Mouse (Mus musculus) hematopoietic stem cell, adult 5-6 weeks (primary cell): ENCODE measurements around the gene Ispd. TPM values are rescaled to one million over a fixed set of nuclear protein-coding genes. Genes with fewer than 3 reads are reported as not detected.

Source experiments
- ATAC-seq, 2 experiments: fragments of 125-278 bp in 1 of 2; replicated peaks in 1 of 2; 2 replicates each; pipeline ENCODE4 v1.8.0; 2016 to 2017; ENCODE audit warnings: inconsistent platforms in 2 of 2, mild to moderate bottlenecking in 2 of 2, moderate number of reproducible peaks in 2 of 2, low read depth in 1 of 2, moderate TSS enrichment in 1 of 2; ENCODE audit not compliant: low FRiP score in 2 of 2, poor library complexity in 2 of 2, severe bottlenecking in 2 of 2, insufficient read depth in 1 of 2, low TSS enrichment in 1 of 2
- total RNA-seq: library from RNA; stranded (forward); fragments of 172-1452, 232-1000 nt; gene quantifications from 2 replicates; pipeline ENCODE4 v1.2.3, GENCODE M21; 2017

Gene Ispd
- total RNA-seq, 1 experiment from 2014 or later: 7.4 TPM

DNA sequence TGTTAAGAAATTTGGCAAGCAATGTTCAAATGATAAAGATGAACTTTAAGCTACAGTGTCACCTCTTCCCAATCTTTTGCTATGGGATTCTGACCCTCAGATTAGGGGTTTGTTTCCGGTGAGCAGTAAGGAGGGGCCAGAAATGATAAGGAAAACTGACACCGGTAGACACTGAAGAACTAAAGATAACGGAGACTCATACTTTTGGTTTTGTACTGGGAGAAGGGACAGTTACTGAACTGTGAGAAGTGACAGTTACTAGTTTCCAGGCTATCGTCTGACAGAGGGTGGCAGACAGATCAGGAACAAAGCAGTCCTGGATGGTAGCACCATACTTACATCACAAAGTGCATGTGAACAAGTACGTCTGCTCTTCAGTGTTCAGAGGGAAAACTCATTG is 55.7 kb downstream of the Ispd start:
- no peak for ATAC-seq

DNA sequence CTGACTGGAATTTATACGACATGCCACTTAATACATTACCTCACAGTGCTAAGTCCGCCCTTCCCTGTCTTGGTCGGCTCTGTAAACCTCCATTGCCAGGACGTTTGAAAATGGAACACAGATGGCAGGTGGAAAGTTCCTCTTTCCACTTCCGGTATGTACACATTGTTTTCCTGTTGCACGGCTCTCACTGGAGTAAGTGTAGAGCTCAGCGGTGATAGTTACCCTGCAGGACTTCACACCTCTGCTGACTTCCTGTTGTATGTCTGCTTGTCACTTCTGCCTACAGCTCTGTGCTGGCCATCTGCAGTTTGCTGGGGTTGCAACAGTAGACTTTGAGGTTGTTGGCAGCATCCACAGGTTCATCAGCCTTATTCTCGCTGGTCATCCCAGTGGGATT is 58.1 kb downstream of the Ispd start:
- peak; percentile 37 to 56; a peak in 2 of 4 replicates for ATAC-seq

DNA sequence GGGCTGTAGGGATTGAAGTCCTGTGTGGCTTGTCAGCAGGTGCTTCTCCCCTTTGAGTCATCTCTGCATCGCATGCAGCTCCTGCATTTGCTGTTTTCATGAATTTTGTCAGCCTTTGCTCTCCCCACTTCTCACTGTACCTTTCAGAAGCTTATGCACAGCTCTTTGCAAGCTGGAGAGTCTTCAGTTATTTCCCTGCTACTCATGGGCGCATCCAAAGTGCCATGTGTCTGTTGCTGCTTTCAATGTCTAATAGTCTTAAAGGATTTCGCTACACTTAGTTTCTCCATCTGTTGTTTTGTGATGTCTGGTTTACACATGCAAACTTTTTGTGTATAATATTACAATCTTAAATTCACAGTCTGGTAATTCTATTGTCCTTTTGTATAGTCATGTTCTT is 74.8 kb downstream of the Ispd start:
- ATAC-seq: no peak

DNA sequence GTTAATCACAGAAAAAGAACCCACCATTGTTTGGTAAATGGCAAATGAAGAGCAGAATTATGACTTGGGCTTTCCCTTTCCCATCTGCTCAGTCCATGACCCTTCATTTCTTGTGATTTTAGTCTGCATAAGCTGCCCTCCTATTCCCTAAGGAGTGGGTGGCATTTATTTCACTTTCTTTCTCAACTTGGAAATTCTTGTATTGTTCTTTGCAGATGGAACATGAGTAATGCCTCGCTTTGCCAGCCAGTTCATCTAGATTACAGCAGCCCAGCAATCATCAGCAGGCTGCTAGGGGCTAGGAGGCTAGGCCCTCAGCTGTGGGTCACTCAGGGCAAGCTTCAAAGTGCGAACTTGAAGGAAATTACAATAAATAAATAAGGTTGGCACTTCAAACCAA is 76.5 kb downstream of the Ispd start:
- no peak for ATAC-seq

DNA sequence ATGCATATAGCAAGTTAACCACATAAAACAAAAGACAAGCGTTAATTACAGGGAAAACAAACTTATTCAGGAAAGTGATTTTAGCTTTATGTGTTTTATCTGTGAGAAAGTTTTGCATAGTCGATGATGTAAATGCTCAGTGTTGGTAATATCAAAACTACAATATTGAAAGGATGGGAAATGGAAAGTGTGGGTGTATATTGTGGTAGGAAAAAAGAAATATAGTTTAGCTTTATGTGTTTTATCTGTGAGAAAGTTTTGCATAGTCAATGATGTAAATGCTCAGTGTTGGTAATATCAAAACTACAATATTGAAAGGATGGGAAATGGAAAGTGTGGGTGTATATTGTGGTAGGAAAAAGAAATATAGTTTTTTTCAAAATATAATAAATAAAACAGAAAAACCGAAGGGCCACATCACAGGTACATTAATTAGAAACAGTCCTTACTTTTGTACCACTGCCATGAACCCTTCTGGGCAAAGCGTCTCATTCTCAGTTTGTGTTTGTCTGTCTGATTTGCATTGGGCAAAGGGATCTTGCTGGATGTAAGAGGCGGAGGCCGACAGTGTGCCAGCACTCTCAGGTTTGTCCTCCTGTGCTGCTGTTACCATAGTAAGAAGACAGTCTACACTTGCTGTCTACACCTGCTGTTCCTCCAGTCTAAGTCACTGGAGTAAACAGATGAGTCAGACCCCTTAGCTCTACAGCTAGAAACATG is 87.2 kb downstream of the Ispd start:
- ATAC-seq: no peak

DNA sequence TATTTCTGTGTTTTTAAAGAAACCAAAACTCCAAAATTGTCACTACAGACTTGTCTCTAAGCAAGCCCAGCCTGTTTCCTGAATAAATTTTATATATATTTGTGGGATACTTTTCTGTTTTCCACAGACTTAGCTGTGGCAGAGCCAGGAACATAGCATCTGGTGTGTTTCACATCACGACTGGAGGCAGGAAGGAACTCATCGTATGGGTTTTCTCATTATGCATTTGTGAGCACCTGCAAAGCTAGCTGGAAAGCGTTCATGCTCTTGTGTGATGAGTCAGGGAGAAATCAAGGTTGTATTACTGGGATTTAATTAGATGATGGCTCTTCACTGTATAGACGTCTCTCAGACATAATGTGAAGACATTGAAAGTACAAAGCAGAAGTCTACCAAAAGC is 90.2 kb downstream of the Ispd start:
- no peak for ATAC-seq

DNA sequence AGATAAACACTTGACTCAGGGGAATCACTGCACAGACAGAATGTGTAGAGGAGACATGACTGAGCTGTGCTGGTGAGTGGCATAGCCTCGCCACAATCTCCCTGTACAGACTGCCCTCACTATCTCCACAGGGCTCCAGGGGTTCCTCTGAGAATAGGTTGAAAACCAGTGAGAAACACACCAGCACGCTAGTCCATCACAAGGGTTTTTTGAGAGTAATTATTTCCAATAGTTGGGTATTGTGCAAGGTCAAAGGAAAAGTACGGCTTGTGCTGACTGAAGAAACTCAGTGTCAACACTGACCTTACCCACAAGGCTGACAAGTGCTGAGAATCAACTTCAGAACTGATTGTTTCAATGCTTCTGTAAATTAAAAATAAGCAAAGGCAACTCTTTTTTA is 92.9 kb downstream of the Ispd start:
- ATAC-seq: no peak

DNA sequence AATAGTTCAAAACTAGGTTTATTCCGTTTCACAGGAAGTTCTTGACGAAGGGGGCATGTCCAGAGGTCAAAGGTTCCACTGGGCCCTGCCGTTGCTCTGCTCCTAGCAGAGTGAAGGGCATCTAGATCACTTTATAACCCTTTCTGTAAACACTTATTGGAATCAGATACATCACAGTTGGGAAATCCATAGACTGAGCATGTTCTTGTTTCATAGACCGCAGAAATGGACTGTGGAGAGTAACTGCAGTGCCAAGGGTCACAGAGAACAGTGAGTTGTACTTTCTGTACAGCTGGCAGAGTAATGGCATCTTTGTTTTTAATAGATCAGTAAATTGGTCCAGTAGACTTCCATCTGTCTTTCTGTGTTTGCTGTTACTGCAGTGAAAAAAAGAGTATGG is 94.0 kb downstream of the Ispd start:
- no peak for ATAC-seq

DNA sequence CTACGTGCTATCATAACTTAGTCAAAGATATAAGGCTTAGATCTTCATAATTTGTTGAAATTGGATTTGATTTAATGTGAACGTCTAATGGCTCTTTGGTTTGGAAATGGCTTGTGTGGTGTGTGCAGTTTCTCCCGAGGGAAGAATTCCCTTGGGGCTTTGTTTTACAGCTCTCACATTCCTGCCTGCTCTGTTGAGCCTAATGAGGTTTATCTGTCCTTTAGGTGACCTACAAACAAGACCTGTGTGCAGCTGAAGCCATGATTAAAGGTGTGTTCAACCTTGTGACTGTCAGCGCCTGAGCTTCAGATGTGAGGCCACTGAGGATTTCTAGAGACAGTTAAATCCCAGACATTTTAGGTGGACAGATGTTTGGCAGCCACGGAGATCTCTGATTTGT is 95.2 kb downstream of the Ispd start:
- ATAC-seq: no peak

DNA sequence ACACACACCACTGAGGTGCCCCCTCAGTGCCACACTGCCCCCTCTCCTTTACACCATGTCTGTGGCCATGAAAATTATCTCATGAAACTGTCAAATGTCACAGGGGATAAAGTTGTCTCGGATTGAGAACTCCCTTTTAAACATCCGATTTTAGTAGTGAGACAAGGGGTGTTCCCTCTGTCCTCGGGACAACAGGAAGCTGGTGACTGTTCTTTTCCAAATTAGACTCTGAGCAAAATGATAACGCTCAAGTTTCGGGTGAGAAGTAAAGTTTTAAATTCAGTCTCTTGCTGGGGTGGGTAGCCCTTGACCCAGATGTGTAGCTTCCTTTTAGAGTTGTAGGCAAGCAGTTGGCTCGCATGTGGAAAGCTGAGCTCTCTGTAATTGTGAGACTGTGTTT is 96.3 kb downstream of the Ispd start:
- no peak for ATAC-seq

DNA sequence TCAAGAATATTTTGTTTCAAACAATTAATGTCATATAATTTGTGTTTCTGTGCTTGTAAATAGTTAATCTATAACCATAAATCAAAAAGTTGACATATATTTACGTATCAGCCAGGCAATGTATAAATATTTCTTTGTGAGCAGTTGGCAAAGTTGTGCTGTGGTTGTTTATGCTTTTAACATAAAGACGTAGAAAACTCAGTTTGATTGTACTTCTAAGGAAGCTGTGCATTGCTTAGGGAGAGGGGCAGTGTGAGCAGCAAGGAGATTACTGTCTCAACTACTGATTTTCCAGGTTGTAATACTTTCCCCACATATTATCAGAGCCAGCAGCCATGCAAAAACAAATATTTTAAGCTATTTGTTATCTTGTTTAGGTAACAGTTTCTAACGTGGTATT is 96.7 kb downstream of the Ispd start:
- ATAC-seq: no peak

DNA sequence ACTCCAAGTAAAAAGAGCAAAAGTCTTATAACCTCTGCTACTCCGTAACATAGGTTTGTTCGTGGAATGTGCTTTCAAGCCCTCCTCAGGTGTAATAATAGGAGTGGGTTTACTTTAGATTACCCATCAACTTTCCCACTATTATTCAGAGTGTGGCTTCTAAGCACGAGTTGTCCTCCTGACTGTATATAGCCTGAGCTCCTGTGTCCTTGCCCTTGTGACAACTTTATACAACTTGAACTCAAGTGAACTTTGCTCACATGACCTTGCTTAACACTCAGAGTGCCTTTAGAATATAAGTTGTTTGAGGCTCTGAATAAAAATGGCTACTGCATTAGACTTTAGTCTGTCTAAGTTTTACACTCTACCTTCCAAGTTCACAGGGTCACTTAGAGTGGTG is 100.5 kb downstream of the Ispd start:
- ATAC-seq: no peak

DNA sequence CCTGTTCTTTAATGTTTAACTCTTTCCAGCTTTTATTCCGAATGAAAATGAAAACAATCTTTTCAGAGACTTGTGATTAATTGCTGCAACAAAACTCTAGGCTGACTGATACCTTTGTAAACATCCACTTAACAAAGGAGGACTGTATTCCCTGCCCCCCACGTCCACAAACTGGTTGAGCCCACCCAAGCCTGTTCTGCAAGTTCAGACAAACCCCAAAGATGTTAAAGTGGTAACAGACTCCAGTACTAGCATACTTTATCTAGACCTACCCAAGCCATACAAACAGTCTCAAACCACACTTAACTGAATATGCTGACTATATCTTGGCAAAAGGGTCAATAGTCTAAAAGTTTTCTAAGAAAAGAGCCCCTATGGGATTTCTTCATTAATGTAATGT is 102.1 kb downstream of the Ispd start:
- no peak for ATAC-seq

DNA sequence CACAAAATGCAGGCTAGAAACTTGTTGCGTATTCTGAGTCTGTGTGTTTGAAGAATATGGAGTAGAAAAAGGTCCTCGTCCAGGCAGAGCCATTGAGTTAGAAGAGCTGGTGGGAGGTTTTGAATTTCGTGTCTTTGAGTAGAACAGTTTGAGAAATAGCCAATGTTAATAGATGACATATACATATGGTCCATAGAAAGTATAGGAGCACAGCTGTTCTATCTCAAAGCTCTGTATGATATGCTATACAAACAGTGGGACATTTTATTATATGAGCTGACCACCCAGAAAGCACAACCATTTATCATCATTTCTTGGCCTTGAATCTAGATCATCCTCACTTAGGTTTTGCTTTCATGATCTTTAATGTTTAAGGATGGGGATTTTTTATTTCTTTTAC is 116.3 kb downstream of the Ispd start:
- ATAC-seq: no peak

DNA sequence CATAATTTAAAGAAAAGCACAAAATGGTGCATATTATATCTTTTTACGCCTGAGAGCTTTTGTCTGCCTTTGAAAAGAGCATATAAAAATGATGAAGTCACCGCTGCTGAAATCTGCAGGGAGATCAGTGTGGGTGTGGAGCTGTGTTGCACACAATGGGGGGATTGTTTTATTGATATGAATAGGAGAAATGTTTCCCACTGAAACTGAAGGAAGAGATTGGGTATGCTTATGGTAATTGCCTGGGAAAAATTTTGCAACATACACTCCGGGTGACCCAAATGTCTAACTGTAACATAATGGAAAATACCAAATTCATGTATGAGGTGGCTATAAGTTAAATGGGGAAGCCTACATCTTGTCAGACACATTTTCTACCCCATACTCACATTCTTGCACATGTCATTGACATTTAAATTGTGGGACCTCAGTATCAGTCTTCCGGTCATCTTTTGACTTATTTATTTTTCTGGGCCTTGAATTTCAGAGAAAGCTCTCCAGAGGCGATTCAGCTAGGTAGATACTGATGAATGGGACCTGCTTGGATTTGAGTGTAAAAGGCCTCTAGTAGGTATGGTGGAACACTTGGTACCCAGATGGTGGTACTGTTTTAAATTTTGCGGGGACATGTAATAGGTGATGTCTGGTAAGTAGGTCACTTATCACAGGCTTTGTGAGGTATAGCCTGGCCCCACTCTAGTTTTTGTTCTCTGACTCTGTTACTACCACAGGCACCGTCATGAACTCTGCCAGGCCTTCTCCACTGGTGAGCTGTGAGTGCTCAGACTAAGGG is 126.1 kb downstream of the Ispd start:
- no peak for ATAC-seq

DNA sequence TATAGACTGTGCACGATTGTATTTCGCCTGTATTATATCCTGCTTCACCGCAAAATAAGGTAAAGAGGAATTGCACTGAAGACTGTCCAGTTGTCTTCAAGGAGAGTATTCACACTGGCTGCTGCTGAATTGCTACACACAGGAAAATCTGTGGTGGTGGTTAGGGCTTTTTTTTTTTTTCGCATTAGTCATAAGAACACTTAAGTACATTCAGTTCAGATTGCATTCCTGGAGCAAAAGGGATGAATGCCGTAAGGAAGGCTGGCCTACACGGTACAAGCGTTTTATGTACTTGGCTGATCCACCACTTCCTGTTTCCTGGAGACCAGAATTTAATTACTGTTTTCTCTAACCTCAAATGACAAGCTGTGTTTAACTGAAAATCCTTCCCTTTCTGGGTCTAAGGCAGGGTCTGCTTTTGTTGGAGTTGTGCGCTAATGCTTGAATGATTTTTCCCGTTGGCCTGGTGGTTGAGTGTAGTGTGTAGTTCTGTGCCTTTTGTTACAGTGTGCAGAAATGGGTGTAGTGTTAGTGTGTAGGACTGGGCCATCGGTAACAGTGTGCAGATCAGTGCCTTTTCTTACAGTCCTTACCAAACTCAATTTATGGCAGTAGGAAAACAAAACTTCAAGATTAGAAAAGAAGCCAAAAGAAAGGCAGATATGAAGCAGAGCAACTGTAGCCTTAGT is 128.8 kb downstream of the Ispd start:
- ATAC-seq: peak; percentile 76 to 84

DNA sequence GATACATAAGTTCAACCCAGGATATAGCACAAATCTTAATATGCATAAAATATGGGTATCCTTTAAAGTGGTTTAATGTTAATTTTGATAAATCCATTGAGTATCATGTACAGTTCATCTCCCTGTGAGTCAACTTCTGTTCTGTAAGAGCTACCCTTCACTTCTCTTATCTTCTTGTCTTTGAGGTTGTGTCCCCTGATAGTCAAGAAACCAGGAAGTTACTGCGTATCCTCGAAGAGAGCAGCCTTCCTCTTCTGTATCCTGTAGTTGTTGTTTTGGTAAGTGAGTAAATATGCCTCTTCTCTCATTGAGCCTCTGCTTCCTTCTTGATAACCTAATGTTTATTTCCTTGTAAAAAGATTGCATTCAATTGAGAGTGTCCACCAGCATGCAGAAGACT is 140.5 kb downstream of the Ispd start:
- ATAC-seq: no peak

DNA sequence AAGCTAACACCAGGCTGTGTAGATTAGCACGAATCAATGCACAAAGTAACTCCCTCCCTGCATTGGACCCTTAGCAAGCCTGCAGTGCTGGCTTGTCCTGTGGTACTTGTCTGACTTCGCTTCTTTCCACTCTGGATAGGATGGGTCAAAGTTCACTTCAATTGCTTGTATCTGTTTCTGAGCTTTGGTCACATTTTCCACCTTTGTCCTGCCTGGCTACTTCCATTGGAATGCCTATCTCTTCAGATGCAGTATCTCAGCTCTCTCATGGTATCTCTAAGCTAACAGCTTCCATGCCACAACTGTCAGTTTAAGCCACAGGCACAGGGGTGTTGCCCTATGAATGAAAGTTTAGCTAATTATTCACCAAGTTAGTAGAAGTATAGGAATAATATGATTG is 142.3 kb downstream of the Ispd start:
- no peak for ATAC-seq
